Mouse (Mus musculus) spleen, adult 2 months (tissue): ENCODE data around the gene Paqr4.

Experiments
- CTCF ChIP-seq: fragments of 200-500 bp; IDR thresholded peaks from 2 replicates; pipeline ENCODE4 v1.5.1; 2011; ENCODE audit warnings: mild to moderate bottlenecking, inconsistent platforms; ENCODE audit not compliant: insufficient read depth, insufficient read length, insufficient replicate concordance; ENCODE audit errors: extremely low read depth
- POLR2A ChIP-seq: fragments of 200-500 bp; IDR thresholded peaks from 2 replicates; pipeline ENCODE4 v1.6.1; 2011; ENCODE audit warnings: low read depth, low read length, inconsistent platforms

DNA sequence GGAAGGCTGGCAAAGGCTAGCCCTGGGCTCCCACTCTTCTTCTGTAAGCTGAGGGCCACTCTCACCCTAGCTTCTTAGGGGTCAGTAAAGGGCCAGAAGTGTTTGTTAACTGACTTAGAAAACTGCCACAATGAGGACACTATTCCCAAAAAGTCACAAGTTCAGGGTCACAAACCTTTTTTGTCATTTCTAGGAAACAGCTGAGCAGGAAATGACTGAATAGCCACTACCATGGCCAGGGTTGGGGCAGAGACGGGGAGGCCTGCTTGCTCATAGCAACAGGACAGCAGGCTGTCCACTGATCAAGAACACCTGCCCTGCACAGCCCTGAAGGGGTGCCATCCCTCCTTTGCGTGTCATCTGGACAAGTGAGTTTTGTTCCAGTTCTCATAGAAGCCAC is 36.5 kb upstream of the Paqr4 start:
- TF ChIP-seq POLR2A (no peak), CTCF (no peak)
